Mouse (Mus musculus): Measurements from ENCODE around the gene Itpkb.

- TF ChIP-seq CTCF (IDR thresholded peaks at IDR 0.05; ENCODE audit: low read depth) (no peak), EP300 (IDR thresholded peaks at IDR 0.05; ENCODE audit: low read depth) (no peak)
Observed at GRCm38 (mm10) chr1:180398446-180398845, 68.2 kb downstream of the Itpkb start.
